Mouse (Mus musculus) cerebellum, adult 2 months (tissue): Measurements from ENCODE around the gene Ksr1.

ENCODE experiments used
- CTCF ChIP-seq: fragments of 200-500 bp; IDR thresholded peaks from 2 replicates; pipeline ENCODE4 v1.5.1; 2011; ENCODE audit warnings: low read depth, mild to moderate bottlenecking, control low read depth, low read length, moderate library complexity, borderline replicate concordance; ENCODE audit not compliant: insufficient read depth
- POLR2A ChIP-seq: fragments of 200-500 bp; IDR thresholded peaks from 2 replicates; pipeline ENCODE4 v1.6.1; 2011; ENCODE audit warnings: low read length, control low read depth, borderline replicate concordance; ENCODE audit not compliant: insufficient read depth

DNA sequence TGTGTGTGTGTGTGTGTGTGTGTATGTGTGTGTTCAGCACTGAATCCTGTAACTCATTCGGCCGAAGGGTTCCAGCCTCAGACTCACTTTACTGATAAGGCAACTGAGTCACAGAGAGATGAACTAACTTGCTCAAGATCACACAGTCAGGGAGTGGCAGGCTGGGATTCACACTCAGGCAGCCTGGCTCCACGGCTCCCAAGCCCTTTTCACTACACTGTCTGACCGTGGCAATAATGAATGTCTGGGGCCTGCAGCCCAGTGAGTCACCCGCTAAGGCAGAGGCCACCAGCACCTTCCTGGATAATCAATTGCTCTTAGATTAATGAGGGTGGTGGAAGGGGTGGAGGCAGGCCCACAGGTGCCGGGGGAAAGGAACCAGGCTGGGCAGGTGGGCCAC, 41.2 kb downstream of the Ksr1 start:
- TF ChIP-seq CTCF (no peak), POLR2A (no peak)
